Mouse (Mus musculus): Measurements from ENCODE around the gene Klhl13. TPM values are rescaled to one million over a fixed set of nuclear protein-coding genes. Genes with fewer than 3 reads are reported as not detected.

Gene Klhl13
- total RNA-seq (2015) (not detected in 2 replicates), total RNA-seq (2017) (0.12 TPM in 1 of 2 replicates, not detected in the other)

DNA sequence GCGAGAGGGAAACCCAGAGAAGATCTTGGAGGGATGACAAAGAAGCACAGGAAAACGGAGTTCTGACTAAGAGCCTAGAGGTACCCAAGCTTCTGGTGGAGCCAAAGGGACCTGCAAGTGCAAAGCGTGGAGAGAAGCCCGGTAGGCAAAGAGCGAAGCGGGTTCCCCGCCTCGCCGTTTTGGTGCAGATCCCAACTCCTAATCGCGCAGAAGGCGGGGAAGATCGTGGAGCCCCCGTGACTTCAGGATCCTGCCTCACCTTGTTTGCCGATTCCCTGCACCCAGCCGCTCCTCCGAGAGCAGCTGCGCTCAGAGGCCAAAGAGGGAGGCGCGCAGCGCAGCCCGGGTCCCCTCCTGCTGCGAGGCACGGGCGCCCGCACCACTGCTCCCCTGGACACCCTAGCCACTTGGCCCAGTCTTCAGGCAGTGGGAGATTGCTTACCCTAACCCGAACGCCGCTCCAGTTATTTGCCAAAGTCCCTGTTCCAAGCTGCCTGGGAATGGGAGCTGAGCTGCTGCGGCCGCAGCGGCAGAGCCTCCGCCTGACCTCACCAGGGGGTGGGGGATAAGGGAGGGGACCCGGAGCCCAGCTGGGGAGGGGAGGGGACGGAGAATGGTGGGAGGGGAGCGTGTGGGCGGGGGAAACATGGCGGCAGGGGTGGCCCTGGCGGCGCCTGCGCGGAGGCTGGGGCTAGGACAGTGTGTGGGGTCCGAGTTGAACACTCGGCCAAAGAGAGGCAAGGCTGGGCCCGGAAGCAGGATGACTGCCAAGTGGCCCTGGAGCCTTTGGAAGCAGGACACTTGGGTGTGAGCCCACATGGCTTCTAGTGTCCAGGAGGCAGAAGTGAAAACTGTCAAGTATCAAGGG, at the start of gene Klhl13:
Klhl13 (minus strand) TSS at position 569 of the 868 bp plus-strand sequence.
- ATAC-seq (replicated peaks; ENCODE audit: poor library complexity) = 0 out of 2 replicates have a peak, but pooled peaks have one; percentile 11

DNA sequence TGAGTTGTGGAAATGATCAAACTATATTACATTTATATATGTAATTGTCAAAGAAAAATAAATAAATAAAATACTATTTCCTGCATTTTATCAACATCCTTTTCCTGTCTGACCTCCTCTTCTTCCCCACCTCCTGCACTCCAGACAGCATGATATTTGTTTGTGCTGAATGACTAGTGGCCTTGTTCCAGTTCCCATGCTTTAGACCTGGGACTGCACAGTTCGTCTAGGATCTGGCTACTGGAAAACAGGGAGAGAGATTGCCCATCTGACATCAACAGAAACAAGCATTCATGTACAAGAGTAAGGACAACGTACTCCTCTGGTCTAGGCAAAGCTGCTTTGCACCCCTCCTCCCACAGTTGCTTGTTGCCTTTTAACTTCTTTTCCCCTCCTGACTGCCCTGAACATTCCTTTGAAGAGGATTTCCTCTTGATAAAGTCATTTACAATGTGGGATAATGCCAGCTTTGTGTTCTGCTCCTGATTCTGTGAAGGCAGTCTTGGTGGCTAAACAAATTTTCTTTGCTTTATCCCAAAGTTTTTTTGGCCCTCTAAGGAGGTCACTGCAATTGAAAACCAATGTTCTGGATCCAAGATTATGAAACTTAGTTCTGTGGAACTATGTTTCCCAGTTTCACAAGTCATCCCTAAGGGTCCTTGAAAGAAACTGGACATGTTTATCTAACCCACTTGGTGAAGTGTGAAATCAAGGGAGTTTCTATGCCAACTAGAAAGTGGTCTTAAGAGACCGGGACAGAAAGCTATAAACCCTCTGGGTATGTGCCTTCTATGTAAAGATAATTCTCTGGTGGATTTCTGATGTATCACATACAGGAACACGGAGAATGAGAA, 44.6 kb upstream of the Klhl13 start:
- ATAC-seq (replicated peaks; ENCODE audit: poor library complexity) = no peak

DNA sequence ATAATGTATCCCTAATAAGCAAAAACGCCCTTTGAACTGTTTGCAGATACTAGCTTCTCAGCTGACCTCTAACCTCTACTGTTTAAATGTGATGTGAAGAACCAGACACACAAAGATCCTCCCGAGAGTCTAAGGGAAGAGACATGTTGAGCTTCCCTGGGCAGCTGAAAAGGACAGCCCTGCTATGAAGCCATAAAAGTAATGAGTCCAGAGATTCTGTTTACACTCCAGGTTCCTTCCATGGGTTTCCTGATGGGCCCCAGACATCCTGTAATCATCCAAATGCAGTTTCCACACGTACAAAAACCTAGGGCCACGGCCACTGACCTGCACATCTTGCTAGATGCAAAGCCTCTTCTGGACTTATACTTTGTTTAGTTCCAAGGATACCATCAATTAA, 23.8 kb upstream of the Klhl13 start:
- no peak for ATAC-seq (replicated peaks; ENCODE audit: poor library complexity)

DNA sequence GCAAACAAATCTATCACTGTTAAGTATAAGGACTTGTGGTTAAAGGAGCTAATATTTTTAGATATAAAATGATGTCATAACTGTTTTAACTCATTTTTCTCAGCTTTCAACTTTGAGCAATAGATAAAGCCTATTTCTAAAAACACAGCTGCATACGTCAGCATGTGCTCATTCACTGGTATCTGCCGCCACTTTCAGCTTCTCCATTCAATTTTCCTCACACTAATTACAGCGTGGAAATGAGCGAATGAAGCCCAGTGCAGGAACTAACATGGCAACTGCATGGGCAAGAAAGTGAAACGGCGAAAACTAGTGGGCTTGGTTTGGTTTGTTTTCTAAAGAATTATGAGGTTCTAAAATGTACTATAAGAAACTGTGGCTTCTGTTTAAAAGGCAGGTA, 1.4 kb downstream of the Klhl13 start:
- no peak for ATAC-seq (replicated peaks; ENCODE audit: poor library complexity)

DNA sequence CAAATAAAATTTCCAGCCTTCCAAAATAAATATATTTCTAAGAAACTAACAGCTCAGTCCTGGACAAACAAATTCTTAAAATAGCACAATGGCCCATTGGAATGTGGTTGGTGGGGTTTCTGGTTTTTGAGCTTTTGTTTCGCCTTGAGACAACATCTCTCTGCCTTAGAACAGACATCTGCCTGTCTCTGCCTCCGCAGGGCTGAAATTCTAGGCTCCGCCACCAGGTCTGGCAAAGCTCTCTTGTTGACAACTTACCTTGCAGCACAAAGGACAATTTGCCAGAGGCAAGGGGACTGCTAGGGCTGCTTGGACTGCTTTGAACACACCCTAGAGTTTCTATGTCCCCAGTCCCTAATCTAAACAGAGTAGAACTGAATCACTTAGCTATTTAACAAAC, 4.4 kb downstream of the Klhl13 start:
- ATAC-seq (replicated peaks; ENCODE audit: poor library complexity) = no peak

DNA sequence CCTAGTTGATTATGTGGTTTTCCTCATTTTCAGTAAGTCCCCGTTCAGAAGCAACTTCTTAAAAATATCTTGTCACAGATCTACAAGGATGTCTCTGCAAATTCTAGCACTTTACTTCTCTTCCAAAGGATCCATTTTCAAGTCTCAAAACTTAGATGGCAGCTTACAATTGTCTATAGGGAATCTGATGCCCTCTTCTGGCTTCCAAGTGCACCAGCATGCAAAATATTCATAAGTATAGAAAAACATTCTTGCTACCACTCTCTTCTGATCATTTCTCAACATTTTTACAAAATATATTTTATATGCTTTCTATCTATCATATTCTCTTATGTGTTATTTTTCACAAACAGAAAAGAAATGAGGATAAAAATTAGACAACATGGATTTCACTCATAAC, 14.8 kb downstream of the Klhl13 start:
- no peak for ATAC-seq (replicated peaks; ENCODE audit: poor library complexity)

DNA sequence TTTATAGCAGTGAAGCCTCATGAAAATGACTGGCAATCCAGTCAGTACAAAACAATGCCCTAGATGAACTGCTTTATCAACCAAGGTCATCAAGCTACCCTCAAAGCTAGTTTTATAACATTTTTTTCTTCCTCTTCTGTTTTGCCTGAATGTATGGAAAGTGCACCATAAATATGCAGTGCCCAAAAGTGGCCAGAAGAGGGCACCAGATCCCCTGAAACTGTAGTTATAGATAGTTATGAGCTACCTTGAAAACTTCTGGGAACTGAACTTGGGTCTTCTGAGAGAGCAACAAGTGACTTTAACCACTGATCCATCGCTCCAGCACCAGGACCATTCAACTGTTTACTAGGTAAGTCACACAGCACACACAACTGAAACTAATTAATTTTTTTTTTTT, 36.8 kb downstream of the Klhl13 start:
- no peak for ATAC-seq (replicated peaks; ENCODE audit: poor library complexity)

DNA sequence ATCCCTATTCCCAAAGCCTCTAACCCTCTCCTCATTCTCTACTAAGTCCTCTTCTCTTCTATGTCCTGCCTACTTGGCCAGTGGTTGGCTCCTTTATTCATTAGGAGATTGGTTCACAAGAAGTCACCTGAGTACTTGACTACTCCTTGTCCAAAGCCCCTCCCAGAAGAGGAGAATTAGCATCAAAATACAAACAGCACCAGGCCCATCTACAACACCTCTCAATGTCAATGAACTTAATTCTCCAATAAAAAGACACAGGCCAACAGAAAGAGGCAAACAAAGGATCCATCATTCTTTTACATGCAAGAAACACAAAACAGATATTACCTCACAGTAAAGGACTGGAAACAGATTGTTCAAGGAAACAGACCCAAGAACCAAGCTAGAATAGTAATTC, 46.0 kb downstream of the Klhl13 start:
- no peak for ATAC-seq (replicated peaks; ENCODE audit: poor library complexity)

DNA sequence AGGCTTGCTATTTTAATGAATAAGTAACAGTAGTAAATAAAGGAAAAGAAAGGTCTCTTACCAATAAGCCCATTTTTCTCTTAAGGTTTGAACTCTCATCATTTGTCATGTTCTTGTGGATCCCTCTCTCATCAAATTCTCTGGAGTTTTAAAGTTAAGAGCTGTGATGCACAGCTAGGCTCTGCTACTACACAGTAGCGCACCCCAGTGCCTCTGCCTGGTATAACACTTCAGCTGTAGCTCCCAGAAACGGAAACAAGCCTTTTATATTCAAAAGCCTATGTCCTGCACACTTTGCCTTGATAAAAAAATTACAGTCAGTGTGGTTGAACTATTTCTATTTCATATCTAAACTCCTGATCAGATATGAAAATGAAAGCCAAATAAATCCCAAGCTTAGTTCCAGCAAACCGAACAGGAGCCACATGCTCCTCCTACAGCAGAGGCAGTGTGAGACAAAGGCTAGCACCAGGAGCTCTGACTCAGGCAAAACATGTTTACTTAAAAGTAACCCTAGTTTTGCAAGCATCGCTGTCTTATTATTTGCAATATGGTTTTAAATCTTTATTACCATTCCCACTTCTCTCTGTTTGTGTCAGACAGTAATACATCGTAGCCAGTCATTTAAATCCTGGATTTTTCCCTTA, 68.8 kb downstream of the Klhl13 start:
- no peak for ATAC-seq (replicated peaks; ENCODE audit: poor library complexity)

DNA sequence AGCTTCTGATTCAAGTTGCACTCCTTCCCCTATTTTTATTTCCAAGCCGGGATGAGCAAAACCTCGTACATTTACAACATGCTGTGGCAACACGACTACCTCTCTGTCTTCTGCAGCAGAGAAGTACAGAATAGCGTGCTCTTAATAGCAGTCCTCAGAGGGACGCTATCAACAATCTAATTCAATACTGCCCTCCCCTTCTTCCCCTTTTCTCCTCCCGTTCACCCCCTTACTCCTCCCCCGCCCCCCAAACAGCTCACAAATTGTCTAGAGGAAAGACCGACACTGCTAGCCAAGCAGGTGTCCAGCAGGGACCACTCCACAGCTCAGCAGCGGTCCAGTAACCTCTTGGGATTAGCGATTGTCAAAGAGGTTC, 79.5 kb downstream of the Klhl13 start:
- no peak for ATAC-seq (replicated peaks; ENCODE audit: poor library complexity)

DNA sequence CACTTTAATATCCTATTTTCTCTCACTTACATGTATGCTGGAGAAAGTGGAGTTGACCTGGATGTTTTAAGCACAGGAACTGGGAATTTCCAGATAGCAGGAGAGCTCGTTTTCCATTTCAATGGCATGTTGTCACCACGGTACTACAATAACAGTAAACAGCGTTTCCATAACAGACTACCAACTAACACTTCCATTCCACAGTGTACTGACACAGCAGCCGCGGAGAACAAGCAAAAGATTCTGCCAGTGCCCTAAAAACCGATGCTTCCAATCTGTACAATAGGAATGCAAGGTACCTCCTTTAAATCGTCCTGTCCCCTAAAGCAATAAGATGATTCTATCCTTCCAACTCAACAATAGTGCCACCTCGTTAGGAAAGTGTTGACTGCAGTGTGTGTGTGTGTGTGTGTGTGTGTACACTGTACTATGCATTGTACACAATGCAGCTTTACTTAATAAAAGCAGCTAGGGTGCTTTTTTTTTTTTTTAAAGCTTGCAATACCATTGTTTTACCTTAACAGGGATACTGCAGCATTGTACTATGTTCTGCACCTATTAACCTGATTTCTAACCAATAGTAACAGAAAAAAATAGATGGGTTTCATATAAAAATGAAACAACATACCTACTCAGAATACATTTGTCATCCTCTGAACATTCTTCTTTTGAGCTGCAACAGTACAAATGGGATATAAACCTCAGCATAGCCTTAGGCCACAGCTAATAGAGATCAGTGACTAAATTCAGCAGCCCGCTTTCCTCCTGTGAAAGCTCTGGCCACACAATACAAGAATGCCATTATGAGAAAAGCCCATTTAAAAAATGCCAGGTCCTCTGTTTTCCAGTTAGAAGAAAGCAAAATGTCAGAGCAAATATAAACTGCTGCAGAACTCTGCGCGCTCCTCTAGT, 80.1 kb downstream of the Klhl13 start:
- ATAC-seq (replicated peaks; ENCODE audit: poor library complexity) = no peak

DNA sequence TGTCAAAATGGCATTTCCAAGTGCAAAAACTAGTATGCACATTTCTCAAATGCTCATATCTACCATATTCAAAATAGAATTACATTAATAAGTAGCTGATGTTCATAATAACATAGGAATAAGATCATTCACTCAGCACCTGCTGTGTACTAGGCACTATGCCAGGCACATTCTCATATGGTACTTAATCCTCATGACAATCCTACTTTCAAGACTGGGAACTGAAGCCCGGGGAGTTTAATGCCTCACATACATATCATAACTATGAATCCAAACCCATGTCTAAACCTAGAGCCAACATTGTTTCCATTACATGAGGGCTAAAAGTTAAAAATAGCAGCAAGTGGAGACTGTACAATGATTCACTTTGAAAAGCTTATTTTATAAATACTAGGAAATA, 97.3 kb downstream of the Klhl13 start:
- no peak for ATAC-seq (replicated peaks; ENCODE audit: poor library complexity)

DNA sequence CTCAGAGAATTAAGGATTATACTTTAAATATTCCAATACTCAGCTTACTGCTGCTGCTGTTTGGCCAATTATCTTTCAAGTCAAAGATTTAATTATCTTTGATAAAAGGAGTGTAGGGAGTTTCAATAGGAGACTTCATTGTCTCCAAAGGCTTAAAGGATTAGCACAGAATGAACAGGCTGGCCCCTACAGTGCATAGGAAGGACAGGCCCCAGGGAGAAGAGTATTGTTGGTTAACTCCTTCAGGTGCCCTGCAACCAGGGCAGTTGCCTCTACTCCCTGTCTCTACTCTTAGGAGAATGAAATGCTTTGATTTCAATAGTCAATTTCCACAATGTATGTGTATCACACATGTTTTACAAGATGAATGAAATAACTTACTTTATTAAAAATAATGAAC, 116.1 kb downstream of the Klhl13 start:
- no peak for ATAC-seq (replicated peaks; ENCODE audit: poor library complexity)

All from megakaryocyte progenitor cell, adult 5-6 weeks (primary cell).